Mouse (Mus musculus): ENCODE measurements at regions not wholly inside any gene's neighbourhood (a gene's known extent, or its start where the extent isn't known, plus 50 kb on each side); places are given as distances from the start of the nearest gene placed in this dataset.

DNA sequence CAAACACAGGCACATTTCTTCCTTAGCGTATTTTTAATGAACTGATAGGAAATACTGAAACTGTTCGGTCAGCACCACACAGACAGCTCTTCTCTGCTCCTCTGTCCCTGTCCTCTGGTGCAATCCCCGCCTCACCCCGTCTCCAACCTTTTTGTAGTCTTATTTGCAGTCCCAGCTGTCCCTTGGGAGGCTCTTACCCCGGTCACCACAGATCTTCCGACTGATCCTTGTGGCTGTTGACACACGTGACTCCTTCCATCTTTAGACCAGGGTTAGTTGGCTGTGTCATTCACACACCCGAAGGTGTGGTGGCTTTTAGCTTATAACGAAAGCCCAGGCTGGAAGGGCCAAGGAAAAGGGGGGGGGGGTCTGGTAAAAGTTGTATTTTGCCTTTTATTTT, 56.4 kb downstream of the Cyp26a1 start:
- no peak for DNase-seq (ENCODE audit: extremely low spot score in 1 of 2, low spot score in 1 of 2)

- DNase-seq (ENCODE audit: extremely low spot score in 1 of 2, low spot score in 1 of 2): no peak
Measured at GRCm38 (mm10) chr19:37755372-37755771, 57.8 kb downstream of the Cyp26a1 start.

- no peak for DNase-seq (ENCODE audit: extremely low spot score in 1 of 2, low spot score in 1 of 2)
Measured at GRCm38 (mm10) chr19:37769376-37769775, 71.8 kb downstream of the Cyp26a1 start.

DNA sequence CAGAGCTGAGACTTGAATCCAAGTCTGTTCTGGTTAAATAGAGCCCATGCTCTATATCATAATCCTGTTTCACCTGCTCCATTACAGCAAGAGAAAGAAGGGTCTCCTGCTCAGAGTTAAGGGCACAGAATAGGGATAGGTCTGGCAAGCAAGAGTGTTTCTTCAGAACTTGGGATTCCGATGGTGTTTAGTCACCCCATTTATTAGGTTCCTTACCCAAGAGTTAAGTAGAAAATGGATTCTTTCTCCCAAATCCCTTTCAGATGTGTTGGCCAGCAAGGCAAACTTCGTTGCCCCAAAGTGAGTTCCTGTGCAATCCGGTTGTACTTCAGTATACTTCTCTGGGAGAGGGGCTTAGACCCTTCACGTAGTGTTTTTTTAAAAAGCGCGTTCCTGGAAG, 74.4 kb downstream of the Cyp26a1 start:
- DNase-seq (ENCODE audit: extremely low spot score in 1 of 2, low spot score in 1 of 2): no peak

DNA sequence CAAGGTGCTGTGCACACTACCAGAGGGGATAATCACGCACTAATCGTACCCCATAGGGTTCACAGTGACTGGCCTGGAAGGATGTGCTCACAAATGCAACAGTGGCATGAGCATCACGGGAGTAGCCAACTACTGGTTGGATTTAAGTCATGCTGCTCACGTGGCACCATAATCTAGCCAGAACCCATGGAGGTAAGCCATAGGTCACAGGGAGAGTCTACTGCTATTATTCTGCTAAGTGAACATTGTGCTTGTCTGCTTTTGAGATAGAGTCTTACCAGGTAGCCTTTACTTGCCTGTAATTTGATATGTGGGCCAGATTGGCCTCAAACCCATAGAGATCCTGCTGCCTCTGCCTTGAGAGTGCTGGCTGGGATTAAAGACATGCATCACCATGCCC, 77.0 kb downstream of the Cyp26a1 start:
- DNase-seq (ENCODE audit: extremely low spot score in 1 of 2, low spot score in 1 of 2): no peak

DNA sequence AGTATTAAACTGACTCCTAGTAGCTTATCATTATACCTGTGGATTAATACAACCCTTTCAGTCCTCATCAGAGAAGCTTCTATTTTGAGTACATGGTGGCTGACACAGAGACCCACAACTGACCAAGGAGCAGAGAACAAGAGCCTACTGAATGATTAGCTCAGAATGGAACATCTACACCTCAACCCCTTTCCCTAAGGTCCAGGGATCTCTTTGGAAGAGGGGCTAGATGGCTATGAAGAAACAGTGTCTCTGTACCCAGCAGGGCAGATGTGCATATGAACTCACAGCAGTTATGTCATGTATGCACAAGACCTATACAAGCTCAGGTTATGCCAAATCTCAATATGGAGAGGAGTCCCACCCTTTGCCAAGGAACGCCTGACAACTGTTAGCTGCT, 77.4 kb downstream of the Cyp26a1 start:
- no peak for DNase-seq (ENCODE audit: extremely low spot score in 1 of 2, low spot score in 1 of 2)

DNA sequence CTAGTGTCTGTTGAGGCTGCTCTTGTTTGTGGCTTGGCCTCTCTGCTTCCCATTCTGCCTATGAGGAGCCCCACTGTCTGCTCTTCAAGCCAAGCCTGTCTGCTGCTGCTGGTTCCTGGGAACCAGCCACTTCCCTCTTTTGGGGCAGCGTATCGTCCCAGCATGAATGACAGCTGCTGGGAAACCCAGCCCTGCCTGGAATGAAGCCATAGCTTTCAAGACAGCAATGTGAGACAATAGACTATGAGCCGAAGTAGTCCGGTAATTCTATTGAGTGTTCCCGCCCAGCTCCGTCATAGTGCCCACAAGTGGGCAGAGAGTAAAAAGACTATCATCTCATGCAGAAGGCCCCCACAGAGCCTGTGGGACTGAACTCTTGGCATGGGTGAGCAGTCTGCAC, 80.4 kb downstream of the Cyp26a1 start:
- no peak for DNase-seq (ENCODE audit: extremely low spot score in 1 of 2, low spot score in 1 of 2)

- DNase-seq (ENCODE audit: extremely low spot score in 1 of 2, low spot score in 1 of 2): no peak
Measured at GRCm38 (mm10) chr19:37778568-37778967, 81.0 kb downstream of the Cyp26a1 start.

DNA sequence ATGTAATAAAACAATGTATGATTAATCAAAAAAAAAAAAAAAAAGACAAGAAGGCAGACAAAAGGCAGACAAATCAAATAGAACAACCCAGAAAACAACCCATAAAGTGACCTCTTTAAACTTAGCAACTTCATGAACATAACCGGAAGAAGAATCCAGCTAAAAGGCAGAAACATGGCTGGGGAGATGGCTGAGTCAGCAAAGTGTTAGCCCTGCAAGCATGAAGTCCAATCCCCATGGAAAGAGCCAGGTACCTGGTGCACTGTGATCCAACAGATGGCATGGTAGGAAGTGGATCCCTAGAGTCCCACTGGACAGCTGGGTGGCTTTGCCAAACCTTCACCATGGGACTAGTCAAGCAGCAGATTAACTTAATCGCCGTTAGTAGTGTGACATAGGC, 90.9 kb downstream of the Cyp26a1 start:
- DNase-seq (ENCODE audit: extremely low spot score in 1 of 2, low spot score in 1 of 2): no peak

DNA sequence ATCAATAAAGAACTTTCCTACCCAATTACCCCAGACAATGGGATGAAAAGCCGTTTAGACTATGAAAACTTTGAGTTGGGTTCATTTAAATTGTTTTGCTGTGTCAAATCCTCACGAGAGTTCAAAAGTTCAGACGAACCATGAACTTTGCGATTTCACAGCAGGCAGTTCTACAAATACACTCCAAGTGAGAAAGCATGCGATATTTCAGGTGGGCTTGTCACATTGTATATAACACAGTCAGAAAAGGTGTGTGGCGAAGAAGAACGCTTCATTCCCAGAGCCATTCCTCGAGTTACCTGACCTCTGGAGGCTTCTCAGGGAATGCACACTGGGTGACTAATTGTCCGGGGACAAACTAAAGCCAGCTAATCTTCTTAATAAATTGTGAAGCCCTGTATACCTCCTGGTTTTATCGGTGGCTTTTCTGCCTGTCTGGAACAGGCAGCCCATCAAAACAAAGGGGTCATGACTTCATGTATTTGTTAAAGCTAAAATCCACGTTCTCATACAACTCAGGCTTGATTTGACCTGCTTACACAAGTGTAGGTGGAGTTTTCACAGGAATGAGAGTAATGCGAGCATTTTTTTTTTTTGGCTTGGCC, 92.1 kb downstream of the Cyp26a1 start:
- DNase-seq (ENCODE audit: extremely low spot score in 1 of 2, low spot score in 1 of 2): no peak

DNA sequence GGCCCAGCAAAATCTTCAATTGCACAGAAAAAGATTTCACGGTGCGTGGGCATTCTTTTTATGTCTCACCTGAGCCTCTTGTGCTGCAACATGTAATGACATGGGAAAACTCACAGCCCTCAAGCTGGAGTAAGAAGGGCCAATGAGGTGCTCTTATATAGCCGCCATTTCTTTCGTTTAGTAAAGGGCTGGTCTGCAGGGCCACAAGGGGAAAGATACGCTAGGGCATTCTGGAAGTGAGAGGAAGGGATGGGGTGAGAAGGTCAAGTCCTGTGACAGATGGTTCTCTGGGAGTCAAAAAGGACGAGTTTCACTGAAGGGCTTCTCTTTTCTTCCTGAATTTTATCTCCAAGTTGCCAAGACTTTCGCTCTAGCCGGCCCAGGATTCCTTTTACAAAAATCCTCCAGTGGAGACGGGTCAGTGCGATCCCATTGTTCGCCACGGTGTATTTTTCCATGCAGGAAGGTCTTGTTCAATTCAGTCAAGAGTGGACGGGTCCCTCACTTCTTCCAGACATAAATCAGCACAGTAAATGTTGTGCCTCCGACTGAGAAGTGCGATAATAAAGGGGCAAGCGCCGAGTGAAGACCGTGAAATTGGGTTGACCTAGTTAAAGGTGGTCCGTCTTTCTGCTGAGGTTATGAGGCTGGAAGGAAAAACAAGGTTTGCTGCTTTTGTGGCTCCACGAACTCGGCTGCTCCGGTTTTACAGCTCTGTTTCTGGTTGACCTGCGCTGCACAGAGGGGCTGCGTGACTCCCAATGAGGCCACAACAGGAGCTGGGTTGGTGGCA, 92.9 kb downstream of the Cyp26a1 start:
- no peak for DNase-seq (ENCODE audit: extremely low spot score in 1 of 2, low spot score in 1 of 2)

- DNase-seq (ENCODE audit: extremely low spot score in 1 of 2, low spot score in 1 of 2): no peak
Measured at GRCm38 (mm10) chr19:37793176-37793575, 95.6 kb downstream of the Cyp26a1 start.

GRCm38 (mm10) chr19:37795552-37796343, 98.2 kb downstream of the Cyp26a1 start:
- peak in 1 of 2 experiments; percentile 2 for DNase-seq (ENCODE audit: extremely low spot score in 1 of 2, low spot score in 1 of 2)

DNA sequence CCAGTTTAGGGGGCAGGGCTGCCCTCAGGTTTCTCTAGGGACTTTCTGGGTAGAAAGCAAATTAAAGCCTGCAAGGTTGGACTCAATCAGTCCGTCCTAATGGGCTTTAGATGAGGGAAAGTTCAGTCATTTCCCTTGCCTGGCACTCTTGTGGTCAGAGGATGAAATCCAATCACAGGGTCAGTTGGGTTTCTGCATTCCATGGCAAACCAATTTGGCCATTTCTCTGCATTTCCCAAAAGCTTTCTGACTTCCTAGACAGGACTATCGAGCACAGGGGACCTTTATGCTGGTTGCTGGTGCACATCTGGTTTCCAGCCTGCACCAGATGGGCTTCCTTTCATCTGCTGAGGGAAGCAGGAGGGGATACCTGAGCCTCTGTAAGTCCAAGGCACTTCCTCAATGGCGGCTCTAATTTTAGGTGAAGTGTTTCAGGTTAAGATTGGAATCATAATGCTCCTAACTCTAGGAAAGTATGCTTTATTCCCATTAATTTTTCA, 102.6 kb downstream of the Cyp26a1 start:
- DNase-seq (ENCODE audit: extremely low spot score in 1 of 2, low spot score in 1 of 2): no peak

DNA sequence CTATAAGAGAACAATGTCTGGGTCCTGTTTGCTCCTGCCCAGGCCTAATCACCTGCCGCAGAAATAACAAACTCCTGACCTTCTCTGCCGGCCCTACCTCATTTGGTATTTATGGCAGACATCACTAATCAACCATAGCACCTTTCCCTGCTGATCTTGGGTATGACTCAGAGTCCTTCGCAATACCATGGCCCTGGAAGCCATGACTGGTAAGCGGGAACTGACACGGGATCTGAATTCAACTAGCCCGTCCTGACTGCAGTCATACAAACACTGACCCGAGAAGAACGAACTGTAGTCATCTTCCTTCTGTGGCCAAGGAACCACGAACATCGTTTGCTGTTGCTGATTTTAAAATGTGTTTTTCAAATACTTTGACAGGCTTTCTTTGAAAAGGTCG, 112.1 kb downstream of the Cyp26a1 start:
- no peak for DNase-seq (ENCODE audit: extremely low spot score in 1 of 2, low spot score in 1 of 2)

- no peak for DNase-seq (ENCODE audit: extremely low spot score in 1 of 2, low spot score in 1 of 2)
Measured at GRCm38 (mm10) chr19:37814089-37815073, 116.8 kb downstream of the Cyp26a1 start.

GRCm38 (mm10) chr19:37815627-37816026, 118.0 kb downstream of the Cyp26a1 start:
- no peak for DNase-seq (ENCODE audit: extremely low spot score in 1 of 2, low spot score in 1 of 2)

DNA sequence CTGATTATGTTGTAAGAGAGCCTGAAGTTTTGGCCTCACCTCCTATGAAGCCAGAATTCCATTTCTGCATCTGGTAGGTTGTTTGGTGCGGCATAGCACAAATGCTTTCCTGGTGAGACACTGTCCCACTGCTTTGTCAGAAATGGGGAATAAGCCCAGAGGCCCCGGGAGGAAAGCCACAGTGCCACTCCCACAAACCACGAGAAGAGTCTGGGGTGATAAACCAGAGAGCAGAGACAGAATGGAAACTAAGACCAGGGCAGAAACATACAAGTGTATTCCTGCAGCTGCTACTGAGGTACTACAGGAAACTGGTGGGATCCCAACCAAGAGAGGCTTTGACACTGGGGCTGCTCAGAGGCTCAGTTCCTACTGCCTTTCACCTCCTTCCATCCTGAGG, 123.6 kb downstream of the Cyp26a1 start:
- DNase-seq (ENCODE audit: extremely low spot score in 1 of 2, low spot score in 1 of 2): no peak

GRCm38 (mm10) chr19:37821671-37822190, 124.1 kb downstream of the Cyp26a1 start:
- no peak for DNase-seq (ENCODE audit: extremely low spot score in 1 of 2, low spot score in 1 of 2)

- DNase-seq (ENCODE audit: extremely low spot score in 1 of 2, low spot score in 1 of 2): no peak
Measured at GRCm38 (mm10) chr19:37824155-37824554, 126.6 kb downstream of the Cyp26a1 start.
